Mouse (Mus musculus) intestine, postnatal 0 days (tissue): ENCODE measurements at regions not wholly inside any gene's neighbourhood (a gene's known extent, or its start where the extent isn't known, plus 50 kb on each side); places are given as distances from the start of the nearest gene placed in this dataset. TPM values are rescaled to one million over a fixed set of nuclear protein-coding genes. Genes with fewer than 3 reads are reported as not detected.

Source experiments
- ATAC-seq: fragments of 200-750 bp; cut with Nextera tagmentation; 2 replicates; pipeline ENCODE4 v1.8.0; 2017; ENCODE audit warnings: mild to moderate bottlenecking, moderate TSS enrichment, moderate library complexity
- H3K27ac ChIP-seq: fragments of 300-500 bp; sonication (generic); 2 replicates; pipeline ENCODE4 v1.5.1; 2014; ENCODE audit warnings: mild to moderate bottlenecking, low read depth, low read length, moderate library complexity
- H3K27me3 ChIP-seq: fragments of 300-500 bp; sonication (generic); replicated peaks from 2 replicates; pipeline ENCODE4 v1.6.1; 2014; ENCODE audit warnings: low read length, mixed read lengths; ENCODE audit not compliant: control insufficient read depth, insufficient read depth
- H3K36me3 ChIP-seq: fragments of 300-500 bp; sonication (generic); 2 replicates; pipeline ENCODE4 v1.6.1; 2014; ENCODE audit warnings: mild to moderate bottlenecking, moderate library complexity; ENCODE audit not compliant: control insufficient read depth, insufficient read depth
- H3K4me1 ChIP-seq: fragments of 300-500 bp; sonication (generic); replicated peaks from 2 replicates; pipeline ENCODE4 v1.6.1; 2014; ENCODE audit warnings: antibody characterized with exemption, low read length, mixed read lengths; ENCODE audit not compliant: control insufficient read depth, insufficient read depth
- H3K4me2 ChIP-seq: fragments of 300-500 bp; sonication (generic); replicated peaks from 2 replicates; pipeline ENCODE4 v1.6.1; 2014; ENCODE audit warnings: low read depth, mild to moderate bottlenecking, moderate library complexity
- H3K4me3 ChIP-seq: fragments of 300-500 bp; sonication (generic); 2 replicates; pipeline ENCODE4 v1.5.1; 2014; ENCODE audit warnings: low read depth, low read length
- H3K9ac ChIP-seq: fragments of 300-500 bp; sonication (generic); 2 replicates; pipeline ENCODE4 v1.6.1; 2014; ENCODE audit warnings: mild to moderate bottlenecking, low read depth, low read length
- H3K9me3 ChIP-seq: fragments of 300-500 bp; sonication (generic); 2 replicates; pipeline ENCODE4 v1.6.1; 2016; ENCODE audit warnings: mixed run types; ENCODE audit not compliant: control insufficient read depth
- CTCF ChIP-seq: sonication (generic); IDR thresholded peaks from 2 replicates; pipeline ENCODE4 v1.5.1; 2016; ENCODE audit warnings: low read depth, mild to moderate bottlenecking, control low read depth, antibody characterized with exemption, moderate library complexity
- WGBS: fragments of 180-500 bp; shearing (Covaris S2); extraction: QIAGEN DNeasy Blood & Tissue Kit; methylation state at CpG from one replicate; pipeline ENCODE4 v1.1.7; 2014; 5-methylcytosine and 5-hydroxymethylcytosine counted together
- microRNA-seq: library from miRNA; unstranded; fragments of <30 nt; microRNA quantifications from one replicate; pipeline ENCODE4, GENCODE M21; 2016

DNA sequence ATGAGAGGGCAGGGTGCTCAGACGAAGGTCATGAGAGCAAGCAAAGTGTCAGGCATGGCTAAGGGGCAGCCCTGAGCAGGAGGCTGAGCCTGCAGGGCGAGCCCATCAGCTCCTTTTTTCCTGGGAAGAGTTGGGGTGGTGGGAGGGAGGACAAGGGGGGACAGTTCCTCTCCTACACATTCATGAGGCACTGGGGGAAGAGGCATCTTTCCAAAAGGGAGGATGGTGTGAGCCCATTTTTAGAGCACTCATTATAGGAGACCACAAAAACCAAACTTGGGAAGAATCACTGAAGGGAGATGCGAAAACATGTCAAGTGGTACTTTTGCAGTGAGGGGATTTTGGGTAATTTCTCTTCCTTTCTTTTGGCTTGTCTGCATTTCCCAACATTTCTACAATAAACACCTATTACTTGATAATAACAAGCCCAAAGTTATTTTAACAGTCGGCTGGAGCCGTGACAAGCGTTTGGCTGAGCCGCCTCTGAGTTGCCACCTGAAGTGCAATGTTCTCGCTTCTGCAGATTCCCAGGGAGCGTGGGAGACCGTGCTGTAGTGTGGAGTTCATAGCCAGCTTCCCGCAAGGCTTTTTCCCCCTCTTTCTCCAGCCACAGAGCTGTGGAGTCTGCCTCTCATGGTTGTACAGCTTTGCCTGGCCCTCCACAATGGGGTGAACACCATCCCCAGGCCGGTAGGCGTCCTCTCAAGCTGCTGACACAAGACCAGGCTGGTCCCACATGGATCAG, 136.9 kb upstream of the Kcnab2 start:
- H3K9ac ChIP-seq, result no peak overlapping the region
- no peak overlapping the region for H3K27ac ChIP-seq
- WGBS, result 86% methylated on average over 13 of the region's 13 CpGs
- no peak overlapping the region for H3K4me2 ChIP-seq
- no peak for ATAC-seq
- H3K9me3 ChIP-seq, result no peaks in the 10 kb centered on the region
- no peaks in the 10 kb centered on the region for H3K27me3 ChIP-seq
- no peaks in the 10 kb centered on the region for H3K4me1 ChIP-seq
- no peak for TF ChIP-seq CTCF
- H3K4me3 ChIP-seq, result no peak overlapping the region
- H3K36me3 ChIP-seq, result no peaks in the 10 kb centered on the region

Small RNA genes lying in the stretch of these regions (microRNA-seq; reads per million reads assigned to microRNA genes)
- gene Gm25779, result not detected
